Mouse (Mus musculus) lung, adult 2 months (tissue): ENCODE measurements around the gene Fam166a.

Source experiments
- CTCF ChIP-seq: fragments of 200-500 bp; IDR thresholded peaks from 2 replicates; pipeline ENCODE4 v1.5.1; 2011; ENCODE audit warnings: mild to moderate bottlenecking, low read length, control low read depth; ENCODE audit not compliant: insufficient read depth
- POLR2A ChIP-seq: fragments of 200-500 bp; IDR thresholded peaks from 2 replicates; pipeline ENCODE4 v1.6.1; 2011; ENCODE audit warnings: low read depth, mild to moderate bottlenecking, control low read depth, low read length, borderline replicate concordance; ENCODE audit errors: extremely low read depth

- TF ChIP-seq CTCF (no peak), POLR2A (no peak)
These were observed 47.5 kb downstream of the Fam166a start for GRCm38 (mm10) chr2:25265897-25266656.
